Mouse (Mus musculus) limb, embryonic 14.5 days (tissue): ENCODE data around the gene Arl15. TPM values are rescaled to one million over a fixed set of nuclear protein-coding genes. Genes with fewer than 3 reads are reported as not detected.

Experiments
- ATAC-seq: fragments of 200-750 bp; cut with Nextera tagmentation; 2 replicates; pipeline ENCODE4 v1.8.0; 2017; ENCODE audit warnings: low read depth, moderate number of reproducible peaks, moderate TSS enrichment; ENCODE audit not compliant: low FRiP score
- DNase-seq: peaks from one replicate; pipeline ENCODE4 v3.0.0-alpha.2; 2015; ENCODE audit warnings: low spot score
- H3K27ac ChIP-seq: fragments of 300-500 bp; sonication (generic); replicated peaks from 2 replicates; pipeline ENCODE4 v1.5.1; 2014; ENCODE audit warnings: low read depth, mild to moderate bottlenecking, low read length, moderate library complexity, mixed read lengths
- H3K27me3 ChIP-seq: fragments of 300-500 bp; sonication (generic); 2 replicates; pipeline ENCODE4 v1.6.1; 2014; ENCODE audit warnings: low read length, mixed read lengths; ENCODE audit not compliant: control insufficient read depth, insufficient read depth
- H3K36me3 ChIP-seq: fragments of 300-500 bp; sonication (generic); 2 replicates; pipeline ENCODE4 v1.6.1; 2014; ENCODE audit warnings: mild to moderate bottlenecking, low read length, moderate library complexity, mixed read lengths; ENCODE audit not compliant: control insufficient read depth, insufficient read depth
- H3K4me1 ChIP-seq: fragments of 300-500 bp; sonication (generic); 2 replicates; pipeline ENCODE4 v1.6.1; 2014; ENCODE audit warnings: antibody characterized with exemption, low read length, mixed read lengths; ENCODE audit not compliant: control insufficient read depth, insufficient read depth
- H3K4me2 ChIP-seq: fragments of 300-500 bp; sonication (generic); replicated peaks from 2 replicates; pipeline ENCODE4 v1.6.1; 2014; ENCODE audit warnings: low read depth, mild to moderate bottlenecking, low read length, moderate library complexity; ENCODE audit not compliant: severe bottlenecking
- H3K4me3 ChIP-seq: fragments of 300-500 bp; sonication (generic); replicated peaks from 2 replicates; pipeline ENCODE4 v1.5.1; 2014; ENCODE audit warnings: low read length
- H3K9ac ChIP-seq: fragments of 300-500 bp; sonication (generic); 2 replicates; pipeline ENCODE4 v1.6.1; 2014; ENCODE audit warnings: mild to moderate bottlenecking, low read depth, low read length, moderate library complexity; ENCODE audit not compliant: severe bottlenecking
- H3K9me3 ChIP-seq: fragments of 300-500 bp; sonication (generic); 2 replicates; pipeline ENCODE4 v1.6.1; 2016; ENCODE audit warnings: low read length; ENCODE audit not compliant: control insufficient read depth
- POLR2A ChIP-seq: fragments of 200-500 bp; IDR thresholded peaks from 2 replicates; pipeline ENCODE4 v1.8.0; 2012; ENCODE audit warnings: inconsistent platforms, mild to moderate bottlenecking, moderate library complexity, borderline replicate concordance; ENCODE audit not compliant: insufficient read depth, insufficient read length; ENCODE audit errors: extremely low read depth
- WGBS: fragments of 180-500 bp; shearing (Covaris S2); extraction: QIAGEN DNeasy Blood & Tissue Kit; methylation state at CpG from one replicate; pipeline ENCODE4 v1.1.7; 2014; 5-methylcytosine and 5-hydroxymethylcytosine counted together
- polyA plus RNA-seq, 2 experiments: library from polyadenylated mRNA; depleted of rRNA in 1 of 2; stranded (reverse) in 1 of 2; unstranded in 1 of 2; fragments of >200 nt; fragmentation: Nextera tagmentation in 1 of 2; extraction: Ambion mirVana in 1 of 2; gene quantifications; 2 replicates each; pipeline versions ENCODE4 v1.2.1 to v1.2.3; 2012 to 2014

Arl15 gene
- polyA plus RNA-seq, 2 experiments, result 10.1 to 10.7 TPM

DNA sequence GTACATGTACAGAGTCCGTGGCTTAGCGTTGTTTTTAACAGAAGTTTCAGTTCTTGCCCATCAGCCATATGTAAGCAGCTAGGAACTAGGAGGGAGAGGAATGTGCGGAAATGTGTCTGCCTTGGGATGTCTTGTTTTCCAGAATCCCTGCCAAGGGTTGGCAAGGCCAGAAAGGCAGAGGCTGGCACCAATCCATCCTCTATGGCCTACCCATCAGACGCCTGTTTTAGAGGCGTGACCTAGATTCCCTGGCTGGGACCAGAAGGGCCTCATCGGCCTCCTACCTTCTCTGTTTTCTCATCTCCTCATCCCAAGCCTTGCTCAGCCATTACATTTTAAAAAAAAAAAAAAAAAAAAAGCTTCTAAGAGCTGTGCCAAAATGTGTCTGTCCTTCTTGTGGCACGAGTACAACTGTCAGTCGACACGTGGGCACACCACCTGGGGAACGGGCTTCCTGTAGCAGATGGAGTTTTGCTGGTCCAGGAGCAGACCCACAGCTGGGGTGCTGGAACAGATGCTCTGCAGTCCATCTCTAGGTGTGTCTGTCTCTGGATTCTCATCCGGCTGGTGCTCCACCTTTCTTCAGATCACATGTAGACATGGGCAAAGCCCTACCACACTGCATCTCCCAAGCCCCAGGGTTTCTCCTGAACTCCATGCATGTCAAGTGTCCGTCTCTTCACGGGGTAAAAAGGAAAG lies 192.7 kb downstream of the Arl15 start:
- Histone ChIP-seq H3K4me2 (no peak overlapping the region), H3K36me3 (no peaks in the 10 kb centered on the region), H3K9me3 (no peaks in the 10 kb centered on the region), H3K27me3 (no peaks in the 10 kb centered on the region), H3K4me3 (no peak overlapping the region), H3K27ac (no peak overlapping the region; the same call in 1 of the 2 replicates), H3K9ac (no peak overlapping the region), H3K4me1 (peaks cover 8% of the 10 kb centered on the region)
- no peak for TF ChIP-seq POLR2A
- ATAC-seq (no peak), DNase-seq (no peak)
- WGBS, result 75% methylated on average over 13 of the region's 13 CpGs

DNA sequence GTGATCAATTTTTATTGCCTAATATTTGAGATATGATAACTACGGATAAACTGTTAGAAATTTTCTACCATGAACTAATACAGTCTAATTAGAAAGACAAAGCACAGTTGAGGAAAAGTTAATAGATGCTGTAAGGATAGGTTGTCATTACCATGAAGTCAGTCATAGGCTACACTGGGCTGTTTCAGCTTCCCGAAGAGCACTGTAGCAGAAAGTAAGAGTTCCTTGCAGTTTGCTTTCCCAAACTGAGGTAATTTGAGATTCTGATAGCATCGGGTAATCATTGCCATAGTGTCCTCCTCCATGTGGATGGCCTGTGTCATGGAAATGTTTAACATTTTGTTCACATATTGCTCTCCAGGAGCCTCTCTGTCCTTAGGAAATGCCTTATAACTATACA lies 195.9 kb downstream of the Arl15 start:
- ATAC-seq, result no peak
- TF ChIP-seq POLR2A, result no peak
- Histone ChIP-seq H3K9me3 (no peaks in the 10 kb centered on the region), H3K4me3 (no peak overlapping the region), H3K4me2 (no peak overlapping the region), H3K27ac (no peak overlapping the region), H3K36me3 (no peaks in the 10 kb centered on the region), H3K27me3 (no peaks in the 10 kb centered on the region), H3K4me1 (peaks cover 4% of the 10 kb centered on the region; the same call in 1 of the 2 replicates), H3K9ac (no peak overlapping the region)
- WGBS, result 76% methylated on average over 3 of the region's 3 CpGs
- no peak for DNase-seq

DNA sequence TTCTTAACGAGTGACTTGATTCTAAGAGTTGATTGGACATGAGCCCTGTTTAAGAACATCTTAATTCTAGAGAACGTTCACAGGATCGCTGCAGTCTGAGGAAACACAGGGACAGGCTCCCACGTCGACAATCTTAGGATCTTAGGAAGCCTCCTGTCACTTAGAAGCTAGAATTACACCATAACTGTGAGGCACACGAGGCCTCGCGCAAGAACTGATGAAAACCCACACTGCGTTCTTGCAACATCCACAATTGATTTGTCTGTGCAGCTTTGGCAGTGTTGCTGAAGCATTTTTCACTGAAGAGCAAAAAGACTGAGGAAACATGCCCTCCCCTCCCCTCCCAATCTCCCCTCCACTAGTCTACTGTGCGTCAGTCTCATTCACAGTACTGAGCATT lies 196.4 kb downstream of the Arl15 start:
- Histone ChIP-seq H3K4me3 (no peak overlapping the region), H3K9me3 (no peaks in the 10 kb centered on the region), H3K27me3 (no peaks in the 10 kb centered on the region), H3K9ac (no peak overlapping the region), H3K36me3 (no peaks in the 10 kb centered on the region), H3K4me2 (no peak overlapping the region), H3K27ac (no peak overlapping the region), H3K4me1 (peaks cover 4% of the 10 kb centered on the region; the same call in 1 of the 2 replicates)
- TF ChIP-seq POLR2A, result no peak
- ATAC-seq, result no peak
- 70% methylated on average over 10 of the region's 10 CpGs for WGBS
- DNase-seq, result no peak

DNA sequence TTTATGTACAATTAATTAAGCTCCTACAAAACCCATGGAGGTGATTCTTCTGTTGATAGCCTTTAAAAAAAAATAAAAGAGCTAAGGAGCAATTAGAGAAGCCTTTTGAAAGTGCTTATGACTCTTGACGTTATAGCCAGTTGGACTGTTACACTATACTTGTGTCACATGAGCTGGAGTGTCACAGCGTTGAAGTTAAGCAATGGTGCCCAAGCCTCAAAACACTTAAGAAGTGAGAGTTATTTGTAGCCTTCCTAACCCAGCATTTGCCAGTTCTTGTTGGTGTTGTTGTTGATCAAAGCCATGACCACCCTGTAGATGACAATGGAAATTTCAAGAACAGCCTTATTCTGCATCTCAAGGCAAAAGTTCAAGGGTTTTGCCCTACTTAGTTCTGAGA lies 198.8 kb downstream of the Arl15 start:
- no peaks in the 10 kb centered on the region for H3K4me1 ChIP-seq
- no peaks in the 10 kb centered on the region for H3K27me3 ChIP-seq
- TF ChIP-seq POLR2A, result no peak
- H3K4me2 ChIP-seq, result no peak overlapping the region
- H3K4me3 ChIP-seq, result no peak overlapping the region
- H3K9me3 ChIP-seq, result no peaks in the 10 kb centered on the region
- DNase-seq, result no peak
- 78% methylated on average over 2 of the region's 2 CpGs for WGBS
- no peak overlapping the region for H3K9ac ChIP-seq
- H3K36me3 ChIP-seq, result no peaks in the 10 kb centered on the region
- no peak overlapping the region for H3K27ac ChIP-seq
- ATAC-seq, result no peak

DNA sequence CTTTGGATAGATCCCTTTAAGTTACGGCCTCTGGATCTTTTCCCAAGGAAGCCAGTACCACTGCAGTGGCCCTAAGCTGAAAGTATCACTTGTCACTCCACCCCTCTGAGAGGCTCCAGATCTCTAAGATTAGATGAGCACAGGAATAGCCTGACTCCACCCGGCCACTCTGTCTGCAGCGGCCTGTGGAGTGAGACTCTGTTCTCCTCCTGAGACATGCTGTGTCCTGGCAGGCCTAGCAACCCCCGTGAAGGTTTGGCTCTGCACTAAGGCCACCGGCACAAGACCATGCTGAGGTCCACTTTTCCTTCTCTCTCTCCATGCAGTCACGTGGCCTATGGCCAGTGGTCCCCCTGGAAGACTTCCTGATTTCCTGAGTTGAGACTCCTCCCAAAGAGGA lies 200.3 kb downstream of the Arl15 start:
- H3K4me3 ChIP-seq, result no peak overlapping the region
- no peaks in the 10 kb centered on the region for H3K9me3 ChIP-seq
- no peak overlapping the region for H3K9ac ChIP-seq
- ATAC-seq (no peak), DNase-seq (no peak)
- no peaks in the 10 kb centered on the region for H3K4me1 ChIP-seq
- H3K36me3 ChIP-seq, result no peaks in the 10 kb centered on the region
- no peak overlapping the region for H3K4me2 ChIP-seq
- H3K27me3 ChIP-seq, result no peaks in the 10 kb centered on the region
- no peak overlapping the region for H3K27ac ChIP-seq
- TF ChIP-seq POLR2A, result no peak
- WGBS, result 80% methylated on average over 6 of the region's 6 CpGs
